Mouse (Mus musculus) embryo, embryonic 10 days (tissue): ENCODE results near the gene Fads2.
A peak's percentile ranks its signal among the peaks of the same experiment; 100 is the strongest.

Experiments used
- DNase-seq: peaks from one replicate; pipeline ENCODE4 v3.0.0-alpha.2; 2015; ENCODE audit warnings: low spot score

The Fads2 gene

GRCm38 (mm10) chr19:10014824-10015223 lies 86.7 kb downstream of the Fads2 start:
- DNase-seq = peak; percentile 27

GRCm38 (mm10) chr19:10013913-10014312 lies 87.6 kb downstream of the Fads2 start:
- DNase-seq = peak; percentile 85

GRCm38 (mm10) chr19:10013348-10013747 lies 88.2 kb downstream of the Fads2 start:
- DNase-seq = peak; percentile 39

DNA sequence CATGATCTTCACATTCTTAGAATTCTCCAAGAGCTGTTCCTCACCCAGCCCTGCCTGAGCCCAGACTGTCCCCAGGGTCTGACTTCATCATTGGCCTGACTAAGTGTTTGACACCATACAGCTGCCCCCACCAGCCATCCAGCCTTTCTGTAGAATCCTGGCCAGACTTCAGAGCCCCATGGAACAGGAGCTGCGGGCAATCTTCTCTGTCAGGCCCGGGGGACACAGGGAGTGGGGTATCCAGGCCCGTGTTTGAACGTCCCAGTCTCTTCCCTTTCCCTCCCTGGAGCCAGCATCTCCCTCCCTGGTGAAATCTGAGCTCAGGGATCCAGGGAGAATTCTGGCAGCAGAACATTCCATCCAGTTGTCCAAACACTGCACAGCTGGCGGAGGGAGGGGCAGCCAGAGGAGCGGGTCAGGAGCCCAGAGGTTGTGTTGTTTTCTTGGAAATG lies 88.7 kb downstream of the Fads2 start:
- DNase-seq = peak; percentile 85
